Mouse (Mus musculus) G1E (cell line): ENCODE measurements around the gene Cenpv. TPM values are rescaled to one million over a fixed set of nuclear protein-coding genes. Genes with fewer than 3 reads are reported as not detected.
"Not testable (repeated sequence)": the region's sequence is repeated elsewhere in the genome, so short reads cannot be mapped to it uniquely, and the experiment has no call there.

Experiments
- ATAC-seq: 2 replicates; pipeline ENCODE4 v1.8.0; 2016; ENCODE audit warnings: mild to moderate bottlenecking; ENCODE audit not compliant: insufficient number of reproducible peaks, poor library complexity, low FRiP score, severe bottlenecking; ENCODE audit errors: extremely low read depth
- DNase-seq: peaks from one replicate; pipeline ENCODE4 v3.0.0; 2012; ENCODE audit warnings: low spot score
- H3K27me3 ChIP-seq: 2 replicates; pipeline ENCODE4 v1.6.1; 2012; ENCODE audit warnings: mild to moderate bottlenecking, low read length, inconsistent platforms; ENCODE audit not compliant: insufficient read depth
- H3K36me3 ChIP-seq: replicated peaks from 2 replicates; pipeline ENCODE3; 2012; ENCODE audit warnings: mild to moderate bottlenecking, inconsistent platforms
- H3K4me1 ChIP-seq: 2 replicates; pipeline ENCODE4 v1.6.1; 2012; ENCODE audit warnings: low read depth, low read length, inconsistent platforms, mixed read lengths; ENCODE audit not compliant: insufficient read depth
- H3K4me3 ChIP-seq: 2 replicates; pipeline ENCODE4 v1.5.1; 2012; ENCODE audit warnings: low read depth, mild to moderate bottlenecking, inconsistent platforms, low read length, moderate library complexity, mixed read lengths
- H3K9me3 ChIP-seq: replicated peaks from 2 replicates; pipeline ENCODE4 v1.6.1; 2012; ENCODE audit warnings: inconsistent platforms
- CTCF ChIP-seq: IDR thresholded peaks from 2 replicates; pipeline ENCODE4 v1.5.1; 2012; ENCODE audit warnings: low read depth, low read length, inconsistent platforms, mixed read lengths
- GATA1 ChIP-seq: IDR thresholded peaks from 2 replicates; pipeline ENCODE4 v1.6.1; 2012; ENCODE audit warnings: borderline replicate concordance, low read length, inconsistent platforms, mixed read lengths
- GATA2 ChIP-seq: IDR thresholded peaks from 2 replicates; pipeline ENCODE4 v1.6.1; 2012; ENCODE audit warnings: low read depth, low read length, inconsistent platforms, borderline replicate concordance
- POLR2AphosphoS5 ChIP-seq: IDR thresholded peaks from 2 replicates; pipeline ENCODE4 v1.6.1; 2012; ENCODE audit warnings: low read depth, low read length, inconsistent platforms; ENCODE audit not compliant: insufficient replicate concordance
- TAL1 ChIP-seq: conservative IDR thresholded peaks from 2 replicates; pipeline ENCODE4 v1.6.1; 2012; ENCODE audit warnings: low read depth, low read length, inconsistent platforms, mixed read lengths
- polyA plus RNA-seq: library from polyadenylated mRNA; stranded (reverse); fragments of >175 nt; gene quantifications from 2 replicates; pipeline ENCODE4 v1.2.3, GENCODE M21; 2012
- total RNA-seq, 2 experiments: library from RNA; stranded (forward) in 1 of 2; stranded (reverse) in 1 of 2; fragments of 200-1000 nt in 1 of 2; fragments of >200 nt in 1 of 2; fragmentation: Nextera tagmentation in 1 of 2; gene quantifications; 2 replicates each; pipeline ENCODE4 v1.2.3; 2014 to 2017

The Cenpv gene
- total and polyA plus RNA-seq, 3 experiments = 67.5 to 191 (median 111) TPM

- Histone ChIP-seq H3K27me3 (no peaks in the 10 kb centered on the region), H3K4me1 (no peaks in the 10 kb centered on the region), H3K4me3 (no peak overlapping the region), H3K9me3 (no peaks in the 10 kb centered on the region), H3K36me3 (peaks cover 43% of the 10 kb centered on the region)
- ATAC-seq (no peak), DNase-seq (no peak)
- TF ChIP-seq GATA1 (no peak), GATA2 (no peak), CTCF (no peak), TAL1 (no peak), POLR2AphosphoS5 (no peak)
Observed at GRCm38 (mm10) chr11:62512529-62513080, 26.5 kb downstream of the Cenpv start.

- Histone ChIP-seq H3K36me3 (peaks cover 53% of the 10 kb centered on the region), H3K9me3 (no peaks in the 10 kb centered on the region), H3K4me3 (peak overlapping the region; percentile 18; the same call in 1 of the 2 replicates), H3K4me1 (no peaks in the 10 kb centered on the region), H3K27me3 (no peaks in the 10 kb centered on the region)
- DNase-seq (no peak), ATAC-seq (no peak)
- TF ChIP-seq GATA1 (no peak), GATA2 (no peak), CTCF (no peak), POLR2AphosphoS5 (no peak), TAL1 (no peak)
Observed at GRCm38 (mm10) chr11:62511444-62512202, 27.4 kb downstream of the Cenpv start.

GRCm38 (mm10) chr11:62510956-62511355, 28.1 kb downstream of the Cenpv start:
- Histone ChIP-seq H3K36me3 (peaks cover 59% of the 10 kb centered on the region), H3K27me3 (no peaks in the 10 kb centered on the region), H3K4me1 (no peaks in the 10 kb centered on the region), H3K4me3 (no peak overlapping the region), H3K9me3 (no peaks in the 10 kb centered on the region)
- DNase-seq (no peak), ATAC-seq (no peak)
- TF ChIP-seq GATA1 (no peak), TAL1 (no peak)

- no peak for DNase-seq
- H3K36me3 ChIP-seq = peaks cover 69% of the 10 kb centered on the region
- TF ChIP-seq POLR2AphosphoS5 = no peak
- TF ChIP-seq CTCF = no peak
- TF ChIP-seq TAL1 = no peak
- TF ChIP-seq GATA1 = no peak
- TF ChIP-seq GATA2 = no peak
Observed at GRCm38 (mm10) chr11:62509571-62509970, 29.5 kb downstream of the Cenpv start.

GRCm38 (mm10) chr11:62508816-62509215, 30.2 kb downstream of the Cenpv start:
- H3K27me3 ChIP-seq, DNase-seq, H3K4me3 ChIP-seq, ATAC-seq, H3K9me3 ChIP-seq, H3K4me1 ChIP-seq: not testable (repeated sequence)
- H3K36me3 ChIP-seq = peaks cover 75% of the 10 kb centered on the region

More at GRCm38 (mm10) chr11:62509571-62509970, 29.5 kb downstream of the Cenpv start:
- Histone ChIP-seq H3K4me1 (no peaks in the 10 kb centered on the region), H3K4me3 (no peak overlapping the region), H3K27me3 (no peaks in the 10 kb centered on the region), H3K9me3 (no peaks in the 10 kb centered on the region)
- ATAC-seq = no peak

- H3K36me3 ChIP-seq = peaks cover 75% of the 10 kb centered on the region
- not testable (repeated sequence) for H3K9me3 ChIP-seq, H3K27me3 ChIP-seq, H3K4me1 ChIP-seq, H3K4me3 ChIP-seq, DNase-seq, ATAC-seq
Observed at GRCm38 (mm10) chr11:62508365-62508764, 30.7 kb downstream of the Cenpv start.

- H3K27me3 ChIP-seq = no peaks in the 10 kb centered on the region
- no peaks in the 10 kb centered on the region for H3K9me3 ChIP-seq
- ATAC-seq = no peak
- no peaks in the 10 kb centered on the region for H3K4me1 ChIP-seq
- peaks cover 70% of the 10 kb centered on the region for H3K36me3 ChIP-seq
- no peak overlapping the region for H3K4me3 ChIP-seq
- TF ChIP-seq TAL1 (no peak), GATA1 (no peak), POLR2AphosphoS5 (no peak), GATA2 (no peak), CTCF (no peak)
- DNase-seq = no peak
Observed at GRCm38 (mm10) chr11:62507683-62508082, 31.4 kb downstream of the Cenpv start.
